Mouse (Mus musculus) intestine, embryonic 14.5 days (tissue): ENCODE measurements at regions not wholly inside any gene's neighbourhood (a gene's known extent, or its start where the extent isn't known, plus 50 kb on each side); places are given as distances from the start of the nearest gene placed in this dataset.

ENCODE experiments used
- ATAC-seq: fragments of 200-750 bp; cut with Nextera tagmentation; replicated peaks from 2 replicates; pipeline ENCODE4 v1.8.0; 2017; ENCODE audit warnings: low read depth, moderate number of reproducible peaks, moderate TSS enrichment, moderate library complexity; ENCODE audit not compliant: low FRiP score, low TSS enrichment
- DNase-seq: peaks from one replicate; pipeline ENCODE4 v3.0.0-alpha.2; 2018; ENCODE audit warnings: low spot score
- H3K27ac ChIP-seq: fragments of 300-500 bp; sonication (generic); 2 replicates; pipeline ENCODE4 v1.5.1; 2014; ENCODE audit warnings: low read depth, mild to moderate bottlenecking, control low read depth
- H3K27me3 ChIP-seq: fragments of 300-500 bp; sonication (generic); replicated peaks from 2 replicates; pipeline ENCODE4 v1.6.1; 2014; ENCODE audit warnings: low read length, control low read depth; ENCODE audit not compliant: control insufficient read depth, insufficient read depth
- H3K36me3 ChIP-seq: fragments of 300-500 bp; sonication (generic); 2 replicates; pipeline ENCODE4 v1.6.1; 2014; ENCODE audit warnings: low read length, control low read depth; ENCODE audit not compliant: control insufficient read depth, insufficient read depth
- H3K4me1 ChIP-seq: fragments of 300-500 bp; sonication (generic); replicated peaks from 2 replicates; pipeline ENCODE4 v1.6.1; 2014; ENCODE audit warnings: low read length, control low read depth, mixed read lengths; ENCODE audit not compliant: control insufficient read depth, insufficient read depth
- H3K4me2 ChIP-seq: fragments of 300-500 bp; sonication (generic); 2 replicates; pipeline ENCODE4 v1.6.1; 2014; ENCODE audit warnings: low read length
- H3K4me3 ChIP-seq: fragments of 300-500 bp; sonication (generic); 2 replicates; pipeline ENCODE4 v1.5.1; 2014; ENCODE audit warnings: low read depth, low read length, control low read depth, mixed read lengths
- H3K9ac ChIP-seq: fragments of 300-500 bp; sonication (generic); 2 replicates; pipeline ENCODE4 v1.6.1; 2014; ENCODE audit warnings: mild to moderate bottlenecking, low read length
- H3K9me3 ChIP-seq: fragments of 300-500 bp; sonication (generic); 2 replicates; pipeline ENCODE4 v1.6.1; 2016; ENCODE audit warnings: low read length, control low read depth; ENCODE audit not compliant: control insufficient read depth
- WGBS: fragments of 180-500 bp; shearing (Covaris S2); extraction: QIAGEN DNeasy Blood & Tissue Kit; methylation state at CpG from one replicate; pipeline ENCODE4 v1.1.7; 2014; 5-methylcytosine and 5-hydroxymethylcytosine counted together

- Histone ChIP-seq H3K4me3 (no peak overlapping the region), H3K4me2 (no peak overlapping the region), H3K9ac (no peak overlapping the region), H3K9me3 (no peaks in the 10 kb centered on the region), H3K4me1 (no peaks in the 10 kb centered on the region), H3K36me3 (no peaks in the 10 kb centered on the region), H3K27ac (no peak overlapping the region), H3K27me3 (no peaks in the 10 kb centered on the region)
- WGBS, result 69% methylated on average over 11 of the region's 11 CpGs
- peak; percentile 68 for DNase-seq
- ATAC-seq, result no peak
These were observed 430.3 kb upstream of the Atp11b start for GRCm38 (mm10) chr3:35323450-35324077.

- H3K4me3 ChIP-seq, result no peak overlapping the region
- H3K27me3 ChIP-seq, result no peaks in the 10 kb centered on the region
- no peaks in the 10 kb centered on the region for H3K36me3 ChIP-seq
- no peak overlapping the region for H3K27ac ChIP-seq
- no peak overlapping the region for H3K4me2 ChIP-seq
- DNase-seq, result no peak
- 53% methylated on average over 11 of the region's 11 CpGs for WGBS
- no peaks in the 10 kb centered on the region for H3K9me3 ChIP-seq
- ATAC-seq, result no peak
- H3K9ac ChIP-seq, result no peak overlapping the region
- no peaks in the 10 kb centered on the region for H3K4me1 ChIP-seq
These were observed 429.7 kb upstream of the Atp11b start for GRCm38 (mm10) chr3:35324186-35324585.

- H3K4me2 ChIP-seq, result no peak overlapping the region
- H3K27ac ChIP-seq, result no peak overlapping the region
- DNase-seq (no peak), ATAC-seq (no peak)
- H3K36me3 ChIP-seq, result no peaks in the 10 kb centered on the region
- WGBS, result 31% methylated on average over 18 of the region's 18 CpGs
- no peaks in the 10 kb centered on the region for H3K9me3 ChIP-seq
- H3K4me1 ChIP-seq, result no peaks in the 10 kb centered on the region
- H3K27me3 ChIP-seq, result peaks cover 9% of the 10 kb centered on the region; the same call in 1 of the 2 replicates
- no peak overlapping the region for H3K9ac ChIP-seq
- H3K4me3 ChIP-seq, result no peak overlapping the region
These were observed 421.2 kb upstream of the Atp11b start for GRCm38 (mm10) chr3:35332534-35333272.

GRCm38 (mm10) chr3:35334017-35334416 lies 419.9 kb upstream of the Atp11b start:
- Histone ChIP-seq H3K36me3 (no peaks in the 10 kb centered on the region), H3K27ac (no peak overlapping the region), H3K4me3 (no peak overlapping the region), H3K27me3 (peaks cover 9% of the 10 kb centered on the region; the same call in 1 of the 2 replicates), H3K4me1 (no peaks in the 10 kb centered on the region), H3K9ac (no peak overlapping the region), H3K9me3 (no peaks in the 10 kb centered on the region), H3K4me2 (no peak overlapping the region)
- whole genome bisulfite sequencing, result 73% methylated on average over 2 of the region's 2 CpGs
- DNase-seq (no peak), ATAC-seq (no peak)

- Histone ChIP-seq H3K9ac (no peak overlapping the region), H3K4me1 (no peaks in the 10 kb centered on the region), H3K4me3 (no peak overlapping the region), H3K4me2 (no peak overlapping the region), H3K27ac (no peak overlapping the region), H3K36me3 (no peaks in the 10 kb centered on the region), H3K27me3 (peaks cover 9% of the 10 kb centered on the region; the same call in 1 of the 2 replicates), H3K9me3 (no peaks in the 10 kb centered on the region)
- DNase-seq (no peak), ATAC-seq (no peak)
- 37% methylated on average over 3 of the region's 3 CpGs for WGBS
These were observed 419.4 kb upstream of the Atp11b start for GRCm38 (mm10) chr3:35334546-35334945.

GRCm38 (mm10) chr3:35335837-35336236 lies 418.1 kb upstream of the Atp11b start:
- no peak for ATAC-seq
- no peaks in the 10 kb centered on the region for H3K36me3 ChIP-seq

GRCm38 (mm10) chr3:35340525-35340924 lies 413.4 kb upstream of the Atp11b start:
- ATAC-seq (peak; percentile 26; the same call in 1 of the 2 replicates), DNase-seq (peak; percentile 53)
- WGBS, result 9% methylated on average over 10 of the region's 10 CpGs
- H3K27me3 ChIP-seq, result 0 out of 2 replicates have a peak, but pooled peaks cover 3% of the 10 kb centered on the region
- H3K4me2 ChIP-seq, result peak overlapping the region; percentile 69
- H3K9ac ChIP-seq, result peak overlapping the region; percentile 14; the same call in 1 of the 2 replicates
- peak overlapping the region; percentile 33 for H3K4me3 ChIP-seq
- no peak overlapping the region for H3K27ac ChIP-seq
- H3K4me1 ChIP-seq, result peaks cover 7% of the 10 kb centered on the region; the same call in 1 of the 2 replicates
- H3K9me3 ChIP-seq, result no peaks in the 10 kb centered on the region
- H3K36me3 ChIP-seq, result no peaks in the 10 kb centered on the region

More at GRCm38 (mm10) chr3:35335837-35336236, 418.1 kb upstream of the Atp11b start:
- H3K9me3 ChIP-seq, result no peaks in the 10 kb centered on the region
- H3K4me3 ChIP-seq, result no peak overlapping the region
- H3K4me1 ChIP-seq, result no peaks in the 10 kb centered on the region; the same call in 1 of the 2 replicates
- H3K27me3 ChIP-seq, result peaks cover 12% of the 10 kb centered on the region; the same call in 1 of the 2 replicates
- H3K4me2 ChIP-seq, result no peak overlapping the region
- no peak overlapping the region for H3K9ac ChIP-seq
- DNase-seq, result no peak
- 46% methylated on average over 5 of the region's 5 CpGs for WGBS
- H3K27ac ChIP-seq, result no peak overlapping the region

GRCm38 (mm10) chr3:35340935-35341800 lies 412.7 kb upstream of the Atp11b start:
- Histone ChIP-seq H3K27ac (no peak overlapping the region), H3K4me3 (peak overlapping the region; percentile 33), H3K4me1 (peaks cover 7% of the 10 kb centered on the region; the same call in 1 of the 2 replicates), H3K27me3 (0 out of 2 replicates have a peak, but pooled peaks cover 3% of the 10 kb centered on the region), H3K4me2 (peak overlapping the region; percentile 69), H3K9ac (peak overlapping the region; percentile 14; the same call in 1 of the 2 replicates), H3K9me3 (no peaks in the 10 kb centered on the region), H3K36me3 (no peaks in the 10 kb centered on the region)
- 5% methylated on average over 22 of the region's 22 CpGs for WGBS
- ATAC-seq (peak; percentile 82), DNase-seq (peak; percentile 84)
